Mouse (Mus musculus) heart, adult 8-10 months (tissue): Measurements from ENCODE around the gene Mn1. TPM values are rescaled to one million over a fixed set of nuclear protein-coding genes. Genes with fewer than 3 reads are reported as not detected.

Experiments
- DNase-seq: peaks from one replicate; pipeline ENCODE4 v3.0.0; 2022; ENCODE audit warnings: low spot score
- total RNA-seq, 4 experiments: library from RNA; stranded (reverse); gene quantifications; 2 replicates each; pipeline ENCODE4 v1.2.4; 2022

The Mn1 gene
- 10 to 100 TPM; 13.9 to 21.6 (median 19.8) TPM for total RNA-seq

DNA sequence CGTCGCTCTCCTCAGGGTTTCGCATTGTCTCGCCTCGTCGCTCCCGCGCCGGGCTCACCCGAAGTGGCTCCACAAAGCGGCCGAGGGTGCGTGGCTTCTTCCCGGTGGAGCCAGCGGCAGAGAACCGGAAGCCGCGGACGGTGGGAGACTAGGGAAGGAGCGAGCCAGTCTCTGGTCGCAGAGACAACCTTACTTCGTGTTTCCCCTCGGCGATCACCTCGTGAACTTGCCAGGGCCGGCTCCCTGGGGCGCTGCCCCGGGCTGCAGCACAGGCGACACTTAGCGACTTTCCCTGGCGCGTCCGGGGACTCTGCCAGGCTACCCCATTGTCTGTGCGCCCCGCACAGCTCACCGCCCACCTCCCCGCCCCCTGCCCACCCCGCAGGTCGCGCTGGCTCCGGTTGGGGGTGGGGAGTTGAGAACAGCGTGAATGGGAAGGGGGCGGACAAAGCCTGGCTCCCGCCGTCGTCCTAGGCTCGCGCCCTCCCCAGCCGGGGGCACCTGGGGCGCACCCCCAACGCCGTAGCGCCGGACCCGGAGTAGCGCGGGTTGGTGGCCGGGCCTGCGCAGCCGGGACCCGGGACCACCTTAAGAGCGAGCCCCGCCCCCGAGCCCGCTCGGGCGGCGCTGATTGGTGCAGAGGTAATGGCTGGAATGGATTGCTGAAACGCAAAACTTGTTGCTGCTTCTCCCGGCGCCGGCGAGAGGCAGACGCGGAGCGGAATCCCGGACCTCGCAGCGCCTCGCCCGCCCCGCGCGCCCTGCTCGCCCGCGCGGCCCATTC, at the start of gene Mn1:
Gene Mn1 (plus strand): TSS at position 772 of the 784 bp plus-strand sequence.
- peak; percentile 91 for DNase-seq

DNA sequence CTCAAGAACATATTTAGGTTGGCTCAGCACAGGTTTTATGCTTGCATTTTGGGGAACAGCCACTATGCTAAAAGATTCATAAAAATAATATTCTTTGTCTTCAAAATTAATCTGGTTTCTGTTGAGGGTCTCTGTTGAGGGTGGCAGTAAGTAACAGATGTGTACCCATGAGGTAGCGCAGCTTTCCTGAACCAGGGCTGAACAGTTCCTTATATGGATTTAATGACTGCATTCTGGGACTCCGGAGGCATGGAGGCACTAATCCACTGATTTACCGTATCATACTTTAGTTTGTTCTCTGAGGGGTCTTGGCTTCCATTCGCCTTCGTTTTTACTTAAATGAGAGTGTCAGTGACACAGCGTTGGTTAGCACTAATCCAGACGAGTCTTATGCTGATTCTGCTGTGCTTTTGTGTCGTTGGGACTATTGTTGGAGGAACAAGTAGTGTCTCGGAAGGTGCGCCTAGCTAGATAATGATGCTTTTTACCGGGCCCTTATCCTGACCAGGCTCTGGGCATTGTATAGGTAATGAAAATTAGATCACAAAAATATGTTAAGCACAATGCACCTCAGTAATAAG, 49.1 kb upstream of the Mn1 start:
- no peak for DNase-seq

DNA sequence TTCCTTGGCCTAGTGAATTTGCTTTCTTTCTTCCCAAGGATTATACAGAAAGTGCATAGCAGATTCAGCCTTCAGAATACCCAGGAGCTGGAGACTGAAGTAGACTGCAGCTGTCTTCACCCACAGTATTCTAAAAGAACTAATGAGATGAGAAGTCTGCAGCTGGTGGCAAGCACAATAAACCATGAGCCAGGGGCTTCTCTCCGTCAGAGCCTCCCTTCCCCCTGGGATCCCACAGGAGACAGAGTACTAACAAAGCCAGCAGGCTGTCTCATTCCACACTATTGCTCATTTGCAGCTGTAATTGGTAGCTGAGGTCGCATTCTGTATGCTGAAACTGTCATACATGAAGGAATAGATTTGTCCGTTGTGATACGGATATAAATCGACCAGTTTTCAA, 48.6 kb upstream of the Mn1 start:
- no peak for DNase-seq

DNA sequence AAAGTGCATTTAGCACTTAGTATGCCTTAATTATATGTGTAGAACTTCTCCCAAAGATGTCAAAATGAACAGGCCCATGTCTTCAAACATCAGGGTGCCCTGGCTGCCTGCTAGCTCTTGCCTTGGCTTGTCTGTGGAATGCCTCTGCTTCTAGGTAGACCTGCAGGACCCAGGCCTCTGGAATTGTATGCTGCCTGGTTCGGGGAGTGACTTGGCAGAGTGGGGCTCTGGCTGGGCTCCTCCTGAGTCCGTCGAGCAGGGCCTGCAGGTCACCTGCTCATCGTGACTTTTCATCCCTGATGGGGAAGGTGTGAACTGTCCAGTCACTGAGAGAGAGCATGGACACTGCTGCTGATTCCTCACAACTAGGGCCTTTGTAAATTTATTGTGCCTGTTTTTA, 41.5 kb upstream of the Mn1 start:
- DNase-seq: no peak

DNA sequence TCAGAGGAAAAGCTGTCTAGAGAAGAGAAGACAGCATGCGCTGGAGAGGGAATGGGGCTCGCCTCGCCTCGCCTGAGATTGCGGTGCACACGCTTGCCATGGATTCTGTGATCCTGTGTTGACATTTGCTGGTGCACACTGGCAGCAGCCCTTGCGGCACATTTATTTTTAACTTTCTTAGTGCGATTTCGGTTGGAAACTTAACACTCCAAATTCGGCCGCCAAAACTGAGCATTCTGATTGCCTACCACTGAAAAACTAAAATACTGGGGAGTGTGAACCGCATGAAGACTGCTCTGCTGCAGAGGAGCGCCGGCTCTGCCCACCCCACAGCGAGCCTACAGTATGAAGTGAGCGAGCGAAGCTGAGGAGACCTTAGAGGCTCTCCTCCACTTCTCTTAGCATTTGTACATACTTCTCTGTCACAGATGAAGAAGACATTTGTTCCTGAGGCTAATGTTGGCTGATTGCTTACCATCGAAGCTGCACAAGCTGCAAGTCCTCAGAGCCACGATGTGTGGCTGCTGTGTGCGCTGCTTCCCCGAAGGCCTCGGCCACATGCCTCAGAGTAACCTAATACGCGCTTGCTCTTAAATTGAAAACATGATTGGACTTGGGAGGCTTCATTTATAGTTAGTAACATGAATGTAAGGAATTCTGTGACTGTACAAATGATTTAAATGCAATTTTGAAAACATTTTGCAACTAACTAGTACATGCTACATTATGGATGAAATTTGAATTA, 40.7 kb upstream of the Mn1 start:
- no peak for DNase-seq

DNA sequence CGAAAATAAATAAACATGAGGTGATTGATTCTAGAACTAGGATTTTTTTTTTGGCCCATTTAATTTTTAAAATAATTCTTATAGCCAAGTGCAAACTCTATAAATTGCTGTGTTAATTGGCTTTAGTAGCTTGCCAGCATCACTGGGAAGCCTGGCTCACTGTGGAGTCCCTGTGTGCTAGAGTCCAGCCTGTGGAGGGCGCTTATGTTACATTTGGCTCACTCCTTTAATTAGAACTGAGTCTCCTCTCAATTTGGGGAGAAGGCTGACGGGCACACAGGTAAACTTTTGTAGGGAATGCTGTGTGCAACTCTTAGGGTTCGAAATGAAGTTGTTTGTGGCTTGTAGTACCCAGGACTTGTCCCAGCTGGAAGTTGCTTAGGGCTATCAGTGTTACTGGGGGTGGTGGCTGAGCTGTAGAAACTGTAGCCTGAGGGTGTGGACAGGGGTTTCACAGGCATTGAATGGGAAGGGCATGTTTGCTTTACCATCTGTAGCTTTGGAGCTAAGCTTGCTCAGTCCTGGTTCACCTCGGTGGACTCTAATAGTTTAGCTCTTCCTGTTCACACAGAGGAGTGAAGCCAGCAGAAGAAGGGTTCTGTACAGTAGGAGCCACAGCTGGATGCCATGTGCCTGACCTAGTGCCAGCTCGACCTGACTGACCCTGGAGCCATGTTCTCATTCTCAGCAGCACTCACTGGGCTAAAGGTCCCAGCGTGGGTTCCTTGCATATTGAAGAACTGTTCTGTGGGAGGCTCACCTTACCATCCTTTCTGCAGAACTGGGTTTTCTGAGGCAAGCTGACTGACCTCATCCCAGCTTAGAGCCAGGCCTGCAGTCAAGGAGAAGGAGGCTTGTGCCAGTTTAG, 38.8 kb upstream of the Mn1 start:
- no peak for DNase-seq

DNA sequence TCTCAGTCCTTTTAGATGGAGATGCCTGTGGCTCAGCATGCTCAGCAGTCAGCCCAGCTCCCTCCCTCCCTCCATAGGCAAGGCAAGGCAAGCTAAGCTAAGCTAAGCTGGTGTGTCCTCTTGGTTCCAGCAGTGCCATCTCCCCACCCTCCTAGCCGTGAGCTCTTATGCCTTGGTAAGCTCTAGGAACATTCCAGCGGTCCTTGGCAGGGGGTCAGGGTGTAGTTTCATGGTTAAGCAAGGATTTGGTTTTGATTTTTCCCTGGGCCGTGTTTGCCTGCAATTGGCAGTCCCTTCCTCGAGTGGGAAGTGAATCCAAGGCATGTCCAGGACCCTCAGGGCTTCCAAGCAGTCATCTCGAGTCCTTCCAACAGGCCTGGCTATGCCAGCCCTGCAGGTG, 33.8 kb upstream of the Mn1 start:
- DNase-seq: no peak

DNA sequence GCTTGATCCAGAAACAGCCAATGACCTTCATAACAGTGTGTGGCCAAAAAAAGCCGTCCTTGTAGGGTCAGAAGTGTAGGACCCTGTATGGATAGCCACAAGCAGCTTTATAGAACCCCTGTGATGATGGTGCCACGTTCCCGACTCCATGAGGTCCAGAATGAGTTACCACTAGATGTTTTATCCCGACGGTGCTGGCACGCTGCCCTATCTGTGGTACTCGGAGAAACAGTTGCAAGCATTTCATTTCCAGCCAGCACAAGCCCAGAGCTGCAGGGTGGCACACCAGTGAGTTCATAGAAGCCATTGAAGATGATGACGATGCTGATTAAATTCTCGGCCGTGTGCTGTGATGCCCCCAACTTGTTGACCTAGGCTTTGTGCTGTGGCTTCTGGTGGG, 26.3 kb upstream of the Mn1 start:
- DNase-seq: no peak

DNA sequence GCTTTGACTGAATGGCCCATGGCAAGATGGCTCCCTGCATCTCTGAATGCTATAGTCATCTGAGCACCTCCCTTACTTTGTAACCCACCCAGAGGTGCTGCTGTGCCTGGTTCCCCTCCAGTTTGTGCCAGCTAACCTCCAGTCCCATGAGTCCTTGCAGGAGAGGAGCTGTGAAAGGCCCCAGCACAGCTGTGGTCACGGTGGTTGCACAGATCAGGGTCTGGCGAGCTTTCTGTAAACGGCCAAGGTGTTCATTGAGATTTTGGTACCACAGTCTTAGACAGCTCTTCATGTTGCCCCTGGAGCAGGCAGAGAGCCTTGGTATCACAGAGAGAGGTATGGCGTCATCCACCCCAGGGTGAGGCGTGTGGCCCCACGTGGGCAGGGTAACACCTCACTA, 25.7 kb upstream of the Mn1 start:
- DNase-seq: no peak

DNA sequence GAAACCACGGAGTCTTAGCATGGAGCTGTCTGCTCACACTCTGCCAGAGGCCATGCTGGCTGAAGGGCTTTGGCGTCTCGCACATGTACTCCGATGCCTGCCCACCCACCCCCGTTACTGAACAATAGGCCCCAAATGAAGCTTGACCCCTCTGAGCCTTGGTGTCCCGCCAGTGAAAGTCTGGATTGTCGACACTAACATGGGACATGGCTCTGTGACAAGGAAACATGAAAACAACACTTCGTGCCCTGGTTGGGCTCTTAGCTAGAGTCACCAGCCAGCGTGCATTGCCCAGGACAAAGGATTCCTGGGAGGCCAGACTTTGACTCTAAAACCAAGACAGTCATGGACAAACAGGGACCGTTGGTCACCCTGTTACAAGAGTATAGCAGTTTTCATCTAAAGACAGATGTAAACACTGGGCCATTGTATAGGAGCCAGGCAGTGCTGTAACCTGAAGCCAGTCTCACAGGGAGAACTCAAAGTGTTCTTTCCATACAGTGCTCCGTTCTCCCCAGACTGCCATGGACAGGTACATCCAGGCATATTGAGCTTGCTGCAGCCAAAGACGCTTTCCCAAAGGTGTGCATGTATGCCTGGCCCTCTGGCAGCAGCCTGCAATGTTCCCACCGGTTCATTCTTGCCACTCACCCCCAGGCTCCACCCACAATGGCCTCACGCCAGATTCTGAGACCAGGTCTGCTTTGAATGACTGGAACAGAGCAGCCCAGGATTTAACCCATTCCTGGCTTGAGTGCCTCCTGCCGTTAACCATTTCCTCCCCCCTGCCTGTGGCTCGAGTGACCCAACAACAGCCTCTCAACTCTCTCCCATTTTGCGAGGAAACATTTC, 23.6 kb upstream of the Mn1 start:
- no peak for DNase-seq

DNA sequence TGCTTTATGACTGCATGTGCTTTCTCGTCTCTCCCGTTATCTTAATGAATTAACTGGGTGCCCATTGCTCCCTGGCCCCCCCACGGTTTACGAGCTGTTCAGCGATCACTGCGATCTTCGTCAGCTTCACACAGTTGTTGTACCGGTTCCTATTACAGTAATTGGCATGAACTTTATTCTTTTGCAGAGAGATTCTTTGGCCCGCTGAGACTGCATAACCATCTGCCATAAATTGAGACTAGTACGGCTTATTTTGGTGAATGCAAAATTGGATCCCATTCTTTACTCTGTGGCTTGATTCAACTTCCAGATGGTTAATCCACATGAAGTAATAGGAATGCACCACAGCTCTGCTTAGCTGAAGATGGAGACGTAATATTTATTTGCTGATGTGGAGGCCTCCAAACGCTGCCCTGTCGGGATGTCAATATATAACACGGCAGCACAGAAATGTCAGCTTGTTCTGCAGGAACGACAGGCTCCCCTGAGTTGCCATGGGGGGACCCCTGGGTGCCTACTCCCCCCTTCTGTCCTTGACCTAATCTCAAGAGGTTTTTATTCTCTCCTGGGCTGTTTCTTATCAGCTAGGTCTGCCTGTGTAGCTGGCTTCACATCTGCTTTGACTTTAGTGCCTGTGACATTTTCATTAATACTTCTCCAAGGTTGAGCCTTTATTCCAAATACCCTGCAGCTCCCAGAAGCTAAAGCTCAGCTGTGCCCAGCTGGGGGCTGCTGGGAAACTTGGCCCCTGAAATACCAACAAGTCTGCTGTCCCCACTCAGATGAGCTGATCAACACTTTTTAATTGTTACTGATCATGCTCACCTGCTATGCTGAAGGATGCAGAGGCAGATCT, 22.7 kb upstream of the Mn1 start:
- no peak for DNase-seq

DNA sequence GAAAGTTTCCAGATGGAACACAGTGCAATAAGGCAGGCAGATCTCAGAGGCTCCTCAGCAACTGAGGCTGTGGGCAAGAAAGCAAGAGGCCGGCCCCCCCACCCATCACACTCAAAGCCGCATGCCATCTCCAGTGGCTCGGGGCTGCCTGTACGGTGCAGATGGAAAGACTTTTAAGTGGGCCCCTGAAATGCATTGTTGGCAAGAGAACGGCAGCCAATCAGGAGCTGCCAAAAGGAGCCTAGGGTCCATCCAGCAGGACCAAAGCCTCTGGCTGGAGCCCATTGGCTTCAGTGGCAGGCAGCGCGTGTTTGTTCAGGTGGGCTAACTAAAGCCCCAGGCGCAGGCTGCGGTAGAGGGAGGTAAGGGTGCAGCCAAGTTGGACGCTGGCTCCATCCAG, 21.4 kb upstream of the Mn1 start:
- no peak for DNase-seq

DNA sequence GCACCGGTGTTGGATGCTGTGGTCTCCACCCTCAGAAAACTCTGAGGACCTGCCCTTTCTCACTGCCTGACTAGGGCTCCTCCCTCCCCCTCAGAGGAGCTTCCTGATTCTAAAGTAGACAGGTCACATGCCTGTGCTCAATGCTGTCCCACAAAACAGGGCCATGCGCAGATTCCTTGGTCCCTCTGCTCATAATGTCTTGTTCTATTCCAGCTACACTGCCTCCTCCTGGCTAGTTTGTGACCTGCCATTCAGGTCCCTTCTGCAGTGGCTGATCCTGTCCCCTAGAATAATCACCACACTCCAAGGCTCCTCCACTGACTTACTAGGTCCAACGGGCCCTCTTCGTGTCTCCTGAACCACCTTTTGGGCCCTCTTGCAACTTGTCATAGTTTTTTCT, 21.0 kb upstream of the Mn1 start:
- DNase-seq: no peak

DNA sequence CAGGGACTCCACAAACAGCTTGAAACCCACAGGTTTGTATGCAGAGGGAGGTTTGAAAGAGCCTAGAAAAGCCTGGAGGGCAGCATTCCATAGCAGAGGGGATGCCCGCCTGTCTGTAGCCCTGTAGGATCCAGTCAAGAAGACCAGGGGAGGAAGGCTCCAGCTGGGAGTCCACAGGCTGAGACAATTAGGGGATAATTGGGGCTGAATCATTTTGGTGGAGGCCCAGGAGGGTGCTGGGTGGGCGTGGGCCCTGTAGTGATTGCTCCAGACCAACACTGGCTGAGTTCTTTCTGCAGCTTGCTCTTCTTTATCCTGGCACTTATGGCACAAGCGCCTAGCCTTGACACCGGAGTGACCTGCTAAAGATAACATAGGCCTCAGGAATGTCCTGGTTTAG, 18.7 kb upstream of the Mn1 start:
- DNase-seq: no peak

DNA sequence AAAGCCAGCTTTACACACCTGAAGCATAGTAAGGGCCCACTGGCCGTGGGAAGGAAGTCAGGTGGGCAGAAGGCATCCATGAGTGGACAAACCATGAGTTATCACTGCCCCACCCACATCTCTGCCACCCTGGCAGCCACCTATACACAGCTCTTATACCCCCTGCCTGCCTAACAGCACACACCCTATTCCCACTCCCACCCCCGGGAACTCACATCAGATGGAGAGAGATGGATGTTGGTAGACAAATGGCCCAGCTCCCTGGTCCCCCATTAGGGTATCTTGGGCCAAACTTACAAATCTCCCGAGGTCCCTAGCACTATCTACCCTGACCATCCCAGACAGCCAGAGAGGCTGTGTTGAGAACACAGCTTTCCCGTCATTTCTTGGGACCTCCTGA, 17.9 kb upstream of the Mn1 start:
- DNase-seq: no peak

DNA sequence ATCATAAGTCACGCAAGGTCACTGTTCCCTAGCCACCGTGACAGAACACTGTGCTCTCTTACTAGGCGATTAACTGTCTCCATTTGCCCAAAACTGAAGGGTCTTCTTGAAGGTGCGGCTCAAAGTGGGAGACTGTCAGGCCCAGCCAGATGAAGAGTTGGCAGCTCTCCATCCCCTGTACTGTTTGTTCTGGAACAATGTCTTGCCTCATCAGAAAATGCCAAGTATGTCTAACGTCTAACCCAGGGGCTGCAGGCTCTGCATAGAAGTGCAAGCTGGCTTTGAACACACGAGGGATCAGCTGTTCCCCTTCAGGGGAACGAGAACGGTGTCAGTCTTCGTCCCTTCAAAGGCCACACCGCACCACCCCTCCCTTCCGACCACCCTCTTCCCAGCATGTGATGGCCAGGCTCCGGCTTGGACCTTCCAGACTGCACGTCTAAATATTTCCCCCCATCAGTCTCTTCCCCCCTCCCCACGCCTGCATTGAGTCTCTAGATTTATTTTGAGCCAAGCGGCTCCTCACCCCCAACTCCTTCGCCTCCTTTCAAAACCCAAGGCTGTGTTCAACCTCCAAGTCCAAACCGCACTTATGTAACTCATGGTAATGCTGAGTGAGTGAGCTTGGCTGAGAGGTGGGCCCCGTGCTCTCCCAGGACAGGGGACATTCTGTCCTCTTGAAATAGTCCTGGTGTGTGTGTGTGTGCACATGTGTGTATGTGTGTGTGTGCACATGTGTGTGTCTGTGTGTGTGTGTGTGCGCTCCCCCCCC, 15.1 kb upstream of the Mn1 start:
- no peak for DNase-seq

DNA sequence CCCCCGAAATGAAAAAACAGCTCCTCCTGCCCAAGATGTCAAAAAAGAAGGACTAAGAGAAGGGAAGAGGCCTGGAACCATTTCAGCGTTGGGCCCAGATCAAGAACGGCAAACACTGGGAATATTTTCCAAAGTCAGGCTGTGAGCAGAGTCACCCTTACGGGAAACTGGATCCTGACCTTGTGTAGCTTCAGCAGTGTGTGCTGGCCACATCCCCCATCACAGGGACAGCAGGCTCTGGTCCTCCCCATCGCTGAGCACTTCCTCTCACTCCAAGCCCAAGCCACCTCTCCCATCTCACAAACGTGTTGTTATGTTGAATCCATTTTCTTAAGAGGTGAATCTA, 14.5 kb upstream of the Mn1 start:
- DNase-seq: no peak

DNA sequence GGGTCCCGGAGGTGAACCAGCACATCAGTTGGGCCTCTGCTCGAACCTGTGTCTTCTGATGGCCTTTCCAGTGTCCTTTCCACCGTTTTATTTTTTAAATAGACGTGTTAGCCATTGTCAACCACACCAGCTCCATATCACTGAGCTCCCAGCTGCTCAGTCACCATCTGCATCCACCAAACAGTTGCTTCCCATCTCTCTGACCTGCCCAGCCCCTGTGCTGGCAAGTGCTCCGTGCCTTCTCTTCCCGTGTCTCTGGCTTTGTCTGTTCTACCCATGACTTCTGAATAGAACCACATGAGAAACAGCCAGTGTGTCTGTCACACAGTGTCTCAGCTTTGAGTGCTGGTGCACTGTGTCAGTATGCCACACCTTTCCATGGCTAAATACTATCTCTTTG, 12.4 kb upstream of the Mn1 start:
- no peak for DNase-seq

DNA sequence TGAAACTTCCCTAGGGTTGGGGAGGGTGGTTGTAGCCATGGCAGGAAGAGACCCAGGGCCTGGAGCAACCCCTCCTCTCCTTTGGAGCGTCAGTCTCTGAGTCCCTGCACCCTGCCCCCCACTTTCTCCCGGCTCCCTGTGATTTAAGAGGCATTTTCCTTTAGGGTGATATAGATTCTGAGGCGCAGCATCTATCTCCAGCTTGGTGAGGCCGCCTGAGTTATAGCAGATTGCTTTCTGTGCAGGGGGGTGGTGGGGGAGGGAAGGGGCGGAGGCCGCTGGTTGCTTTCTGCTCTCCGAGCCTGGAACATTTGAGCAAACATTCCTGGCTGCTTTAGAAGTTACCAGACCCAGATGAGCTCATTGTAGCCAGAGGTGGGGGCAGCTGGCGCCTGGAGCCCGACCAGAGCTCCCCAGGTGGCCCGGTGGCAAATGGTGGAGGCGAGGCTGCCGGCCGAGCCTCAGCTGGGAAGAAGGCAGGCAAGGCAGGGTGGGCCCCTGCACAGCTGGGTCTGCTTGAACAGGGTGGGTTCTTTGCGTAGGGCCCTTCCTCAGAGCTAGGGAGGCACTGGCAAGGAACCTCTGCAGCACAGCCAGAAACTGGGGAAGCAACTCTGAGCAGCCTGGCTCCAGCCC, 8.6 kb upstream of the Mn1 start:
- no peak for DNase-seq
